ENCODE assay signal across 9 mouse cellular contexts in genomic region chr3:150384996-150385627, GRCm38 (mm10).
A peak's percentile ranks its signal among the peaks of the same experiment; 100 is the strongest.
DNase-seq lines count a peak whose midpoint lies in the region; TF ChIP-seq lines count a peak whose summit lies in the region.
"Had no signal": no experiment of that assay in that cellular context is flagged by ENCODE, and none has a peak within 500 bp of the region (broad histone marks: within the 10 kb centered on the region; RNA-seq: fewer than 3 reads in every experiment).

No protein-coding gene starts in this region.

- no peak overlapping the region for H3K27ac ChIP-seq in gastrocnemius, adult 2 months
- H3K27ac ChIP-seq in embryonic fibroblast, embryonic 13.5 days (ENCODE audit: insufficient read depth, low read length): no peak overlapping the region
- H3K27ac ChIP-seq: heart, embryonic 15.5 days had no signal

- TF ChIP-seq POLR2A in embryonic fibroblast, embryonic 13.5 days (IDR thresholded peaks at IDR 0.05; ENCODE audit: low read depth, low read length): no peak

- intact Hi-C loops in gastrocnemius, adult 2 months (cut with DNase I): no loop called here

- H3K4me1 ChIP-seq in embryonic fibroblast, embryonic 13.5 days (ENCODE audit: control insufficient read depth, insufficient read depth, low read length): no peaks in the 10 kb centered on the region
- H3K4me1 ChIP-seq: heart, embryonic 15.5 days had no signal

- peak; percentile 35 for DNase-seq in gastrocnemius, adult 2 months
- no peak for DNase-seq in gastrocnemius, adult 8-10 months (ENCODE audit: low spot score in 2 of 2)
- peak; percentile 16 for DNase-seq in urinary bladder, postnatal 25 days (ENCODE audit: low spot score)
- DNase-seq in urinary bladder, adult 2 months (ENCODE audit: low spot score): no peak
- DNase-seq in kidney, postnatal 36 days: peak; percentile 55 to 80
- peak; percentile 26 for DNase-seq in lung, postnatal 25 days (ENCODE audit: low spot score)
- DNase-seq in T-cell, adult 2 months (ENCODE audit: low spot score): no peak

- TF ChIP-seq CTCF in gastrocnemius, adult 2 months (IDR thresholded peaks at IDR 0.05): peak; percentile 55
- TF ChIP-seq CTCF in embryonic fibroblast, embryonic 13.5 days (IDR thresholded peaks at IDR 0.05; ENCODE audit: borderline replicate concordance, insufficient read depth, low read length): peak; percentile 28; the same call in 1 of the 2 replicates

- H3K4me3 ChIP-seq in gastrocnemius, adult 2 months: no peak overlapping the region
- H3K4me3 ChIP-seq in embryonic fibroblast, embryonic 13.5 days (ENCODE audit: insufficient read depth, low read length): no peak overlapping the region
- H3K4me3 ChIP-seq: heart, embryonic 15.5 days had no signal

Comparison
In these comparisons a context has a peak if more than half of its experiments do, and no peak if none do; other contexts are left out.
1. DNase-seq: peak in gastrocnemius, adult 2 months (single experiment), urinary bladder, postnatal 25 days (single experiment), kidney, postnatal 36 days (2 of 2) and lung, postnatal 25 days (single experiment); none in gastrocnemius, adult 8-10 months (0 of 2), urinary bladder, adult 2 months (single experiment) and T-cell, adult 2 months (single experiment).